ENCODE assay signal across 8 mouse cellular contexts in the genomic region with DNA sequence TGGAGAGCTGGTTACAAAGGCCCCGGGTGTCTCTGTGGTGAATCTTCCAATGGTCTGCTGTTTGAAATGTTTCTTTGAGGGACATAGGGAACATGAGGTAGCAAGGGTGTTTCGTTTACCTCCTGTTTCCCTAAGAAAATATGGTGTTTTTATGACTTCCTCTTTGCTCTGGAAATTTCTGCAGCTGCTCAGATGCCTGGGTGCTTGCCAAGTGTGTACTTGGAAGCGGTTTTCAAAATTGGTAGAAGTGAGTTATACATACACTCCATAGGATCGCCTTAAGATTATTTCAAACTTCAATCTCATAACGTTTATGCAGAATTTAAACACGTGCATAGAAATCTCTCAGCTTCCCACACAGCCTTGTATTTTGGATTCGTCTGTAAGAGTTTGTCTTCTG. TPM values are rescaled to one million over a fixed set of nuclear protein-coding genes. Genes with fewer than 3 reads are reported as not detected.
DNase-seq lines count a peak whose midpoint lies in the region; ATAC-seq and TF ChIP-seq lines count a peak whose summit lies in the region.
"Had no signal": no experiment of that assay in that cellular context is flagged by ENCODE, and none has a peak within 500 bp of the region (broad histone marks: within the 10 kb centered on the region; RNA-seq: fewer than 3 reads in every experiment).

No protein-coding gene starts in this region.

- H3K36me3 ChIP-seq in lung, postnatal 0 days (ENCODE audit: insufficient read depth, low read length) = no peaks in the 10 kb centered on the region
- no peaks in the 10 kb centered on the region for H3K36me3 ChIP-seq in kidney, embryonic 14.5 days (ENCODE audit: control insufficient read depth, insufficient read depth, low read length)

- no peak overlapping the region for H3K9ac ChIP-seq in lung, postnatal 0 days (replicated peaks; ENCODE audit: low read depth)
- no peak overlapping the region for H3K9ac ChIP-seq in kidney, embryonic 14.5 days (ENCODE audit: low read depth, low read length)

- no peak for ATAC-seq in lung, postnatal 0 days
- no peak for ATAC-seq in kidney, embryonic 14.5 days (ENCODE audit: low FRiP score, low TSS enrichment)
- ATAC-seq: forebrain, embryonic 16.5 days had no signal

- TF ChIP-seq CTCF in lung, postnatal 0 days (IDR thresholded peaks at IDR 0.05) = no peak

- no peak overlapping the region for H3K4me3 ChIP-seq in lung, postnatal 0 days (ENCODE audit: low read depth, low read length)
- H3K4me3 ChIP-seq in kidney, embryonic 14.5 days (ENCODE audit: low read length) = no peak overlapping the region

- no peaks in the 10 kb centered on the region for H3K4me1 ChIP-seq in lung, postnatal 0 days (ENCODE audit: insufficient read depth, low read depth, low read length)
- no peaks in the 10 kb centered on the region; the same call in 1 of the 2 replicates for H3K4me1 ChIP-seq in kidney, embryonic 14.5 days (ENCODE audit: control insufficient read depth, insufficient read depth, low read length)

- no peaks in the 10 kb centered on the region for H3K9me3 ChIP-seq in lung, postnatal 0 days (ENCODE audit: low read length)
- no peaks in the 10 kb centered on the region for H3K9me3 ChIP-seq in kidney, embryonic 14.5 days (ENCODE audit: control insufficient read depth, low read length)

- H3K27ac ChIP-seq in lung, postnatal 0 days (ENCODE audit: low read length) = no peak overlapping the region
- H3K27ac ChIP-seq in kidney, embryonic 14.5 days (ENCODE audit: low read depth, low read length) = 0 out of 2 replicates have a peak overlapping the region, but pooled peaks have one; percentile 59

- WGBS in lung, postnatal 0 days = 30% methylated on average over 7 of the region's 7 CpGs
- 55% methylated on average over 7 of the region's 7 CpGs for WGBS in kidney, embryonic 14.5 days

- H3K4me2 ChIP-seq in lung, postnatal 0 days (replicated peaks; ENCODE audit: low read depth, low read length) = no peak overlapping the region
- H3K4me2 ChIP-seq in kidney, embryonic 14.5 days (replicated peaks; ENCODE audit: low read depth, low read length) = no peak overlapping the region

- peak; percentile 23 for DNase-seq in lung, postnatal 0 days (ENCODE audit: low spot score)
- no peak for DNase-seq in lung, postnatal 14 days
- DNase-seq in heart, adult 18-20 months = peak; percentile 58 to 60
- peak; percentile 34 for DNase-seq in telencephalon, adult 2 months (ENCODE audit: low read depth, low spot score)
- DNase-seq in adrenal gland, postnatal 14 days = no peak
- no peak for DNase-seq in layer of hippocampus, postnatal 10 days (ENCODE audit: low spot score in 2 of 2)

- H3K27me3 ChIP-seq in lung, postnatal 0 days (replicated peaks; ENCODE audit: insufficient read depth, low read length) = no peaks in the 10 kb centered on the region
- H3K27me3 ChIP-seq in kidney, embryonic 14.5 days (ENCODE audit: control insufficient read depth, insufficient read depth, low read length) = no peaks in the 10 kb centered on the region

- TF ChIP-seq EP300 in lung, postnatal 0 days (IDR thresholded peaks at IDR 0.05) = no peak

RNA-seq across cellular contexts. Expression of gene Cd28, which starts 29.1 kb away (rescaled TPM):
- polyA plus RNA-seq in lung, postnatal 0 days (2015; fragmentation: Nextera tagmentation; extraction: Ambion mirVana) = 0.12 and 0.19 TPM in 2 replicates
- total RNA-seq in heart, adult 18-20 months (2021) = 10 to 100 TPM; 11.9 to 13.4 TPM
- polyA plus RNA-seq in kidney, embryonic 14.5 days (2014; fragmentation: Nextera tagmentation; extraction: Ambion mirVana) = 0.16 and 0.33 TPM in 2 replicates
- 0.52 and 4.2 TPM in 2 replicates for total RNA-seq in adrenal gland, postnatal 14 days (2021)
- total RNA-seq in layer of hippocampus, postnatal 10 days (2021) = under 1 TPM; 0.07 to 0.27 TPM

Comparison
In these comparisons a context has a peak if more than half of its experiments do, and no peak if none do; other contexts are left out.
1. DNase-seq: peak in lung, postnatal 0 days (single experiment), heart, adult 18-20 months (2 of 2) and telencephalon, adult 2 months (single experiment); none in lung, postnatal 14 days (single experiment), adrenal gland, postnatal 14 days (single experiment) and layer of hippocampus, postnatal 10 days (0 of 2).